Mouse (Mus musculus): ENCODE data around the gene Ccnl2.

Gene Ccnl2

GRCm38 (mm10) chr4:155840076-155841002 lies 28.1 kb downstream of the Ccnl2 start:
- DNase-seq: no peak

DNA sequence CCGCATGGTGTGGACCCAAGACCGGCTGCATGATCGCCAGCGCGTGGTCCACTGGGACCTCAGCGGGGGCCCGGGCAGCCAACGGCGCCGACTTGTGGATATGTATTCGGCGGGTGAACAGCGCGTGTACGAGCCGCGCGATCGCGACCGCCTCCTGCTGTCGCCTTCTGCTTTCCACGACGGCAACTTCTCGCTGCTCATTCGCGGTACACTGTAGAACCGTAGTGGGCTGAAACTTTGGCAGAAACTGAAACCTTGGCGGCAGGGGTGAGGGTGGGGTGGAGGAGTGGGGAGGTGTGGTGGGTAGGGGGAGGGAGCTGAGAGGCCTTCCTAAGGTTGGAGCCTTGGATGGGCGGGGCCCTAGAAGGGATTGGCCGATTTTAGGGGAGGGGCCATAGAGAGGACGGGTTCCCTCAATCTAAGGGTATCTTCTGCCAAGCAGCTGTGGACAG lies 28.7 kb downstream of the Ccnl2 start:
- peak; percentile 38 to 45 for DNase-seq

DNA sequence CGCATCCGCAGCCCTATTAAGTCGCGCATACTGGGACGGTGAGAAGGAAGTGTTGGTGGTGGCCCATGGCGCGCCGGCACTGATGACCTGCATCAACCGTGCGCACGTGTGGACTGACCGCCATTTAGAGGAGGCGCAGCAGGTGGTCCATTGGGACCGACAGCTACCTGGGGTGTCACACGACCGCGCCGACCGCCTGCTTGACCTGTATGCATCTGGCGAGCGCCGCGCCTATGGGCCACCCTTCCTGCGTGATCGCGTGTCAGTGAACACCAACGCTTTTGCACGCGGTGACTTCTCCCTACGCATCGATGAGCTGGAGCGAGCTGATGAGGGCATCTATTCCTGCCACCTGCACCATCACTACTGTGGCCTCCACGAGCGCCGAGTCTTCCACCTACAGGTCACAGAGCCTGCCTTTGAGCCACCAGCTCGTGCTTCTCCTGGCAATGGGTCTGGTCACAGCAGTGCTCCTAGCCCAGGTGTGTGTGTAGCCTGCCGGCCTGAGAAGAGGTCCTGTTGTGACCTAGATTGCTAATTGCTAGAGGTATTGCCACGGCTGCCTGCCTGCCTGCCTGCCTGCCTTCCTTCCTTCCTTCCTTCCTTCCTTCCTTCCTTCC lies 29.5 kb downstream of the Ccnl2 start:
- DNase-seq: peak in 1 of 2 experiments; percentile 55

DNA sequence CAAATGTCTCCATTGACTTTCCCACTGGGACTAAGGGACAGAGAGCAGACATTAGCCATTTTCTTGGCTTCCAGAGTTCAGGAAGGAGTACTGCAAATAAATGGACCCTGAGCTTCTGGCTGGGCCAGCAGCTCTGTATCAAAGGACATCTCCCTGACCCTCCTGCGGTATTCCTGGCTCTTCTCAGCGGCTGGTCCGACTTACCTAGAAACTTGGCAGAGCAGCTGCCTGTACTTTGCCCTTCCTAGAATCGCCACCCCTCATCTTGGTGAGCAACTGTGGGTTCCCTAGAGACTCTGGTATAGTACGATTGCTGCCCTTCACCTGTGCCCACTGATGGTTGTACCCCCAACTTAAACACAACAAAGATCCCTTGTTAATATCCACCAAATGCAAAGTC lies 30.9 kb downstream of the Ccnl2 start:
- no peak for DNase-seq

DNA sequence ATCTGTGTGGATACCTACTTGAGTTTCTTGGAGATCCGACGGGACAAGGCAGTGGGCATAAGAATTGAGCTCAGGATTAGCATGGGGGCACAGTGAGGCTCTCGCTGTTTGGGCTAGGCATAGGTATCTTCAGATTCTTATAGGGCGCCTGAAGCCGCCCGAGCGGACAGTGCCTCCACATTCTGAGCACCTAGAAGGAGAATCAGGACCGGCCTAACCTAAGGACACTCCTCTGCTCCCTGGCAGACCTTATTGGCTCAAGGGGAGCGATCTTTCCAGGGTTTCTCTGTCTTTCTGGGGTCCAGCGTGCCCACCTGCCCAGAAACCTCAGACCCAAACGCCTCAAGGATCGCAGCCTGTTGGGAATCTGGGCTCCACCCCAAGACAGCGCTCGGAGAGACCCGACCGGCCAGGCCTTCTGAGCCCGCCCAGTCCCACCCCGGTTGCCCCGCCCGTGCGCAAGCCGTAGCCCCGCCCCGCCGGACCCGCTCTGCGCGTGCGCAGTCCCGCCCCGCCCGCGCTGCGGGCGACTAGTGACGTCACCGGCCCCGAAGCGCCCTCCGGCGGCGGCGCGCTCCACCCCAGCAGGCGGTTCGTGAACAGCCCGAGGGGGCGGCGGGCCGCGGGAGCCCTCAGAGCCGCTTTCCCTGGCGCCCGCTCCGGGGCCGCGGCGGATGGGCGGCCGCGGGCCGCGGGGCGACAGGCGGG lies 34.7 kb downstream of the Ccnl2 start, which contains the start of gene Dvl1:
Gene Dvl1 (plus strand): TSS at position 532 of the 708 bp plus-strand sequence.
- peak; percentile 88 to 98 for DNase-seq

- peak in 1 of 2 experiments; percentile 54 for DNase-seq
Measured at GRCm38 (mm10) chr4:155847591-155848352, 35.5 kb downstream of the Ccnl2 start.

GRCm38 (mm10) chr4:155848434-155849095 lies 36.3 kb downstream of the Ccnl2 start:
- DNase-seq: no peak

GRCm38 (mm10) chr4:155849391-155849790 lies 37.1 kb downstream of the Ccnl2 start:
- DNase-seq: no peak

- DNase-seq: peak in 1 of 2 experiments; percentile 14
Measured at GRCm38 (mm10) chr4:155849792-155850451, 37.6 kb downstream of the Ccnl2 start.

- peak in 1 of 2 experiments; percentile 7 for DNase-seq
Measured at GRCm38 (mm10) chr4:155851368-155851767, 39.1 kb downstream of the Ccnl2 start.

DNA sequence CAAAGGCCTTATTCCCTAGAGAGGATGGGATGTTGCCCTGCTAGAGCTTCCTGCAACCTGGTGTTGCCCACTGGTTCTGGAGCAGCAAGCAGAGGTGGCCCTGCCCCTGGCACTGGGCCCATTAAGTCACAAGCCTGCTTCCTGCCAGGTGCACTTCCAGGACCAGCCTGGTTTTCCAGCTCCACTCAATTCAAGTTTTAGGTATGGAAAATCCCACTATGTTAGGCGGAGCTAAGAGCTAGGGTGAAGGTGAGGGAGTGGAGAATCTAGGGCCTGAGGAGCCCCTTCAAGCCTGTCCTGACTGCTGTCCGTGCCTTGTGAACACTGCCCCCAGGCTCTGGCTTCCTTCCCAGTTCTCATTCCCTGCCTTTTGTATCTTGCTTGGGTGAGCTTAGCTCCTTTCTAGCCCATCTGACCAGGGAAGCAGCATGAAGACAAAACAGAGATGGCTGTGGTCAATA lies 39.7 kb downstream of the Ccnl2 start:
- peak; percentile 59 for DNase-seq

DNA sequence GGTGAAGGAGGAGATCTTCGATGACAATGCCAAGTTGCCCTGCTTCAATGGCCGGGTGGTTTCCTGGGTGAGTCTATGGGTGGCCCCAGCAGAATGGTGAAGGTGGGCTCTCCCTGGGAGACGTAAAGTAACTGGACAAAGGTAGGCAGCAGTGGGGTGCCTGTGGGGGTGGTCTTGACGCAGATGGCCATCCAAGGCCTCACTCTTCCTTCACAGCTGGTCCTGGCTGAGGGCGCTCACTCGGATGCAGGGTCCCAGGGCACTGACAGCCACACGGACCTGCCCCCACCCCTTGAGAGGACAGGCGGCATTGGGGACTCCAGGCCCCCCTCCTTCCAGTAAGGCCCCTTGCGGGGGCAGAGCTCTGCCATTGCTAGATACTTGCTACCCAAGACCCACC lies 41.1 kb downstream of the Ccnl2 start:
- no peak for DNase-seq

GRCm38 (mm10) chr4:155854991-155855390 lies 42.7 kb downstream of the Ccnl2 start:
- DNase-seq: no peak

GRCm38 (mm10) chr4:155856071-155856470 lies 43.8 kb downstream of the Ccnl2 start:
- DNase-seq: peak in 1 of 2 experiments; percentile 48

DNA sequence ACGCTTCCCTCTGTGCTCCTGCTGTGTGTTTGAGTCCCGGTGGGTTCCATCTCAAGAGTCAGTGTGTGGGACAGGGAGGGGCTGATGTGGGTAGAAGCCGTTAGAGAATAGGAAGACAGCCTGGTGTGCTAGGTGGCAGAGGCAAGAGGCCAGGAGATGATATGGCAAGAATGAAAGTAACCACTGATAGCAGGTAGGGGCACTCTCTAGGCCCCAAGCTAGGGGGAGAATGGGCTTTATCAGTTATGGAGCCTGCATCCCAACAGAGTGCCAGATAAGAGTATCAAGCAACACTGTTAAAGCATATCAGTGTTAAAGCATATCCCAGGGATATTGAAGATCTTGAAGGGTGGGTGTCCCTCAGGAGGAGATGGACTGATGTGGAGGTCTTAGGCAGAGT lies 44.6 kb downstream of the Ccnl2 start:
- DNase-seq: no peak

DNA sequence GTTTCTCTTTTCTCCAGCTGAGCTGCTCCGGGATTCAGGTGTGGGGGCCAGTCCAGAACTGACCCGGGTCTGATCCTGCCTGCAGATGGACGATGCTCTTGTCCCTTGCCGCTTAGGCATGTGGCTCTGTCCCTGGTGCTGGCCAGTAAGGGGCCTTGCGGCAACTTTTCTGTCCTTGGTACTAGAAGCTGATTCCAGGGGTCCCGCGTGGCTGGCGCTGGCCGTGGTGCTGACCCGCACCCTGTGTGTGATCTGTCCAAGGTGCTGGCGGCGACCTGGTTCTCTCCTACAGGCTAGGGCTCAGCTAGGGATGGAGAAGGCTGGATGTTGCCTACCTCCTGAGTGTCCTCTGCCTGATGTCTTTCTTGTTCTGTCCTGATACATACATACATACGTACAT lies 47.0 kb downstream of the Ccnl2 start:
- DNase-seq: no peak

- peak in 1 of 2 experiments; percentile 8 for DNase-seq
Measured at GRCm38 (mm10) chr4:155861787-155862186, 49.5 kb downstream of the Ccnl2 start.

GRCm38 (mm10) chr4:155863001-155863400 lies 50.7 kb downstream of the Ccnl2 start, which contains the start of gene Tas1r3:
Gene Tas1r3 (minus strand): TSS chr4:155863362.
- no peak for DNase-seq

DNA sequence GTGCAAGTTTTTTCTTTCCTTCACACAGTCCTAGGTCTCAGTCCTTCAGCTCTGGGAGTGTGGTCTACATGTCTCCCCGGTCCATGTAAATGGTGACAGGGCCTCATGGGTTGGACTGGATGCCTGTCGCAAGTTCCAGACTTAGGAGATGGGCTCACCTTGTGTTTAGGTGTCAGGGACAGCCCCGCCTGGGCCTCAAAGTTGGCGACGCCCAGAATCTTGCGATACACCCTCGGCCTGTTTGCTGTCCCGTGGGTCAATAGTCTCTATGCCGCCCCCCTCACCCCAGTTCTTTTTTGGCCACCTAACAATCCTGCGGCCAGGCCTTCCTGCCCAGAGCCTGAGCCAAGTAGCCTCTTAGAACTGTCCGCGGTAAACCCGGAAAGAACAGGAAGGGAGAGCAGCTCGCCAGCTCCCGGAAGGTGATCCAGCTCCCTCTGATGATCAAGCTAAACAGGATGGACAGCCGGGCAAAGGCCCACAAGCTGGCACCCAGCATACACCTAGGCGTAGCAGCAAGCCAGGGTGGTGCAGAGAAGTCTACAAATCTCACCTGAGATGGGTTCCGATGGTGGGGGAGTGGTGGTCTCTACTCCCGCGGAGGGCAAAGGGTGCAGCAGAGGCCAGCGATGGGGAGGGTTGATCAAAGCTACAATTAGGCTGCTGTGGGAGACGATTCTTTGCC lies 56.5 kb downstream of the Ccnl2 start:
- DNase-seq: no peak

DNA sequence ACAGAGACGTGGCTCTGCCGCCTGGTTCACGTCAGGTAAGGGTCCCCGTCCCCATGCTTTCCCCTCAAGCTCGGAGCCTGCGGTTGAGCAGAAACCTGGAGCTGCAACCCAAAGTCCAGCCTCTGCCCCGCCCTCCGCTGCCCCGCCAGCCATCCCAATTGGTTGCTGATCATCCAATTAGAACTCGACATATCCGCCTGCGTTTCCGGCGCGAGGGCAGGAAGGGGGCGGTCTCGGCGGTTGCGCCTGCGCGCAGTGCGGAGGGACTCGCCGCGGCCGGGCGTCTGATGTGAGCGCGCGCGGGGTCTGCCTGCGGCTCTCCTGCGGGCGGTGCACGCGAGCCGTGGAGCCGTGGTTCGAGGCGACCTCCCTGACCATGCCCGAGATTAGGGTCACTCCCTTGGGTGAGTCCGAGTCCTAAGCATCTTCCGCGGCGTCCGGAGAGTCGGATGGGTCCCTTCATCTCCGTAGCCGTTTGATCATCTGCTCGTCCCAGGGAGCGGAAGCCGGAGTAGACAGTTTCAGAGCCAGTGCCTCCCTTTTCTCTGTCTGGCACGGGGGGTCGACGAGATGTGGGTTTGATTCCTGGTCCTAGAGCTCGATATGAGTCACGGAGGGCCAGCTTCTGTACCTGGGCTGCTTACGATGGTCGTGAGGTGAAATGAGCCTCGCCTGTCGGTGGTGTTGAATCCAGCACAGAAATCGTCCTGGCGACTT lies 57.2 kb downstream of the Ccnl2 start, which contains the start of the genes Cptp and Ints11:
Gene Cptp (minus strand): TSS at position 124 of the 717 bp plus-strand sequence.
Gene Ints11 (plus strand): TSS at position 230 of the 717 bp plus-strand sequence.
- peak; percentile 96 to 98 for DNase-seq

All from cerebellum, adult 18-20 months (tissue).